Mouse (Mus musculus) CH12.LX (cell line): ENCODE results near the gene Gm20683. TPM values are rescaled to one million over a fixed set of nuclear protein-coding genes. Genes with fewer than 3 reads are reported as not detected.

Experiments used
- DNase-seq: peaks from one replicate; pipeline ENCODE4 v3.0.0-alpha.2; 2013; ENCODE audit errors: extremely low read depth
- H3K27ac ChIP-seq: 2 replicates; pipeline ENCODE4 v1.5.1; 2012; ENCODE audit warnings: low read depth, mild to moderate bottlenecking, control low read depth, moderate library complexity; ENCODE audit not compliant: insufficient read depth
- H3K27me3 ChIP-seq: replicated peaks from 2 replicates; pipeline ENCODE3; 2012; ENCODE audit warnings: inconsistent platforms
- H3K36me3 ChIP-seq, 2 experiments: replicated peaks in 1 of 2; 2 replicates each; pipeline versions ENCODE3 to v1.6.1; 2012; ENCODE audit warnings: inconsistent platforms in 1 of 2, low read length in 1 of 2, mild to moderate bottlenecking in 1 of 2, mixed read lengths in 1 of 2, moderate library complexity in 1 of 2; ENCODE audit not compliant: control insufficient read depth in 1 of 2, insufficient read depth in 1 of 2
- H3K4me1 ChIP-seq, 2 experiments: 2 replicates each; pipeline ENCODE4 v1.6.1; 2012; ENCODE audit warnings: inconsistent platforms in 1 of 2, moderate library complexity in 1 of 2; ENCODE audit not compliant: insufficient read depth in 2 of 2, control insufficient read depth in 1 of 2
- H3K4me2 ChIP-seq: 2 replicates; pipeline ENCODE4 v1.6.1; 2012; ENCODE audit warnings: low read depth, mild to moderate bottlenecking, control low read depth; ENCODE audit not compliant: poor library complexity, insufficient read depth, severe bottlenecking
- H3K4me3 ChIP-seq, 3 experiments: fragments of 150-350 bp in 1 of 3; sonication (generic) in 1 of 3; replicated peaks in 1 of 3; 2 replicates each; pipeline versions ENCODE3 to v1.5.1; 2011 to 2012; ENCODE audit warnings: low read depth in 2 of 3, low read length in 2 of 3, mild to moderate bottlenecking in 2 of 3, moderate library complexity in 2 of 3, control low read depth in 1 of 3, improper control_type of control experiment in 1 of 3, inconsistent platforms in 1 of 3, mixed read lengths in 1 of 3; ENCODE audit not compliant: poor library complexity in 1 of 3
- H3K79me2 ChIP-seq: replicated peaks from 2 replicates; pipeline ENCODE4 v1.6.1; 2012; ENCODE audit warnings: mild to moderate bottlenecking, moderate library complexity; ENCODE audit not compliant: control insufficient read depth, poor library complexity, insufficient read depth, severe bottlenecking; ENCODE audit errors: extremely low read depth
- H3K9ac ChIP-seq: 2 replicates; pipeline ENCODE4 v1.6.1; 2012; ENCODE audit warnings: low read depth, mild to moderate bottlenecking, control low read depth, moderate library complexity; ENCODE audit not compliant: insufficient read depth
- H3K9me3 ChIP-seq: replicated peaks from 2 replicates; pipeline ENCODE3; 2012; ENCODE audit warnings: low read length, inconsistent platforms, mixed read lengths
- BHLHE40 ChIP-seq: IDR thresholded peaks from 2 replicates; pipeline ENCODE4 v1.6.1; 2011; ENCODE audit warnings: mild to moderate bottlenecking, low read depth, low read length, improper control_type of control experiment
- CHD1 ChIP-seq: IDR thresholded peaks from 2 replicates; pipeline ENCODE4 v1.6.1; 2012; ENCODE audit warnings: low read depth, low read length, improper control_type of control experiment, inconsistent platforms
- CTCF ChIP-seq, 2 experiments: IDR thresholded peaks in 1 of 2; conservative IDR thresholded peaks in 1 of 2; 2 replicates each; pipeline ENCODE4 v1.5.1; 2011 to 2012; ENCODE audit warnings: low read depth in 2 of 2, low read length in 2 of 2, improper control_type of control experiment in 1 of 2, inconsistent platforms in 1 of 2, mild to moderate bottlenecking in 1 of 2, moderate library complexity in 1 of 2
- E2F4 ChIP-seq: IDR thresholded peaks from 2 replicates; pipeline ENCODE4 v1.6.1; 2011; ENCODE audit warnings: low read depth, low read length, improper control_type of control experiment; ENCODE audit not compliant: insufficient replicate concordance
- ELF1 ChIP-seq: IDR thresholded peaks from 2 replicates; pipeline ENCODE4 v1.6.1; 2014; ENCODE audit warnings: low read depth, mild to moderate bottlenecking, inconsistent platforms, low read length, improper control_type of control experiment
- EP300 ChIP-seq: IDR thresholded peaks from 2 replicates; pipeline ENCODE4 v1.6.1; 2011; ENCODE audit warnings: low read length, improper control_type of control experiment
- ETS1 ChIP-seq: conservative IDR thresholded peaks from 2 replicates; pipeline ENCODE4 v1.6.1; 2012; ENCODE audit warnings: low read depth, mild to moderate bottlenecking, inconsistent platforms, low read length, improper control_type of control experiment, moderate library complexity
- JUN ChIP-seq: IDR thresholded peaks from 2 replicates; pipeline ENCODE4 v1.6.1; 2011; ENCODE audit warnings: low read depth, mild to moderate bottlenecking, low read length, improper control_type of control experiment, moderate library complexity; ENCODE audit not compliant: insufficient read depth
- MXI1 ChIP-seq: IDR thresholded peaks from 2 replicates; pipeline ENCODE4 v1.6.1; 2011; ENCODE audit warnings: mild to moderate bottlenecking, low read depth, low read length, improper control_type of control experiment
- NELFE ChIP-seq: IDR thresholded peaks from 2 replicates; pipeline ENCODE4 v1.6.1; 2011; ENCODE audit warnings: low read depth, low read length, improper control_type of control experiment
- NRF1 ChIP-seq: IDR thresholded peaks from 2 replicates; pipeline ENCODE4 v1.6.1; 2014; ENCODE audit warnings: low read depth, mild to moderate bottlenecking, inconsistent platforms, low read length, improper control_type of control experiment, moderate library complexity
- PAX5 ChIP-seq: IDR thresholded peaks from 2 replicates; pipeline ENCODE4 v1.6.1; 2012; ENCODE audit warnings: low read length, inconsistent platforms, mixed read lengths
- POLR2A ChIP-seq: IDR thresholded peaks from 2 replicates; pipeline ENCODE4 v1.6.1; 2011; ENCODE audit warnings: low read depth, mild to moderate bottlenecking, improper control_type of control experiment, low read length
- RAD21 ChIP-seq: IDR thresholded peaks from 2 replicates; pipeline ENCODE4 v1.6.1; 2011; ENCODE audit warnings: low read depth, mild to moderate bottlenecking, low read length, improper control_type of control experiment, moderate library complexity
- SMC3 ChIP-seq: IDR thresholded peaks from 2 replicates; pipeline ENCODE4 v1.6.1; 2011; ENCODE audit warnings: low read depth, low read length, improper control_type of control experiment
- ZC3H11A ChIP-seq: IDR thresholded peaks from 2 replicates; pipeline ENCODE4 v1.6.1; 2012; ENCODE audit warnings: low read depth, mild to moderate bottlenecking, inconsistent platforms, low read length, improper control_type of control experiment
- ZKSCAN1 ChIP-seq: IDR thresholded peaks from 2 replicates; pipeline ENCODE4 v1.6.1; 2012; ENCODE audit warnings: low read depth, inconsistent platforms, low read length, improper control_type of control experiment, borderline replicate concordance
- ZMIZ1 ChIP-seq: IDR thresholded peaks from 2 replicates; pipeline ENCODE4 v1.6.1; 2012; ENCODE audit warnings: low read depth, mild to moderate bottlenecking, inconsistent platforms, low read length, improper control_type of control experiment
- ZNF384 ChIP-seq: IDR thresholded peaks from 2 replicates; pipeline ENCODE4 v1.6.1; 2012; ENCODE audit warnings: low read depth, low read length, improper control_type of control experiment, inconsistent platforms
- dilution Hi-C: fragments of 300-500 bp; cut with MboI; formaldehyde crosslinking; loops from 2 replicates; pipeline ENCODE4 v1.14.3; 2020; ENCODE audit warnings: low sequenced_read_pairs; ENCODE audit not compliant: extremely low pct_unique_long_range_greater_than_20kb, extremely low pct_ligation_motif_present
- in situ Hi-C: fragments of 300-500 bp; cut with MboI; formaldehyde crosslinking; loops from 3 replicates; pipeline ENCODE4 v1.14.3; 2019; ENCODE audit warnings: low sequenced_read_pairs, low pct_ligation_motif_present, low pct_unique_long_range_greater_than_20kb, mixed read lengths
- polyA plus RNA-seq: library from polyadenylated mRNA; unstranded; fragments of >175 nt; gene quantifications from 2 replicates; pipeline ENCODE4 v1.2.1, GENCODE M21; 2012; ENCODE audit warnings: low read depth; ENCODE audit not compliant: insufficient read length
- total RNA-seq, 2 experiments: library from RNA; depleted of rRNA; stranded (reverse); fragments of 300-350 nt in 1 of 2; fragments of >200 nt in 1 of 2; gene quantifications; 2 replicates each; pipeline ENCODE4 v1.2.3; 2012 to 2014

The Gm20683 gene
- total and polyA plus RNA-seq, 3 experiments, result 1.3 to 4.8 (median 3.8) TPM

DNA sequence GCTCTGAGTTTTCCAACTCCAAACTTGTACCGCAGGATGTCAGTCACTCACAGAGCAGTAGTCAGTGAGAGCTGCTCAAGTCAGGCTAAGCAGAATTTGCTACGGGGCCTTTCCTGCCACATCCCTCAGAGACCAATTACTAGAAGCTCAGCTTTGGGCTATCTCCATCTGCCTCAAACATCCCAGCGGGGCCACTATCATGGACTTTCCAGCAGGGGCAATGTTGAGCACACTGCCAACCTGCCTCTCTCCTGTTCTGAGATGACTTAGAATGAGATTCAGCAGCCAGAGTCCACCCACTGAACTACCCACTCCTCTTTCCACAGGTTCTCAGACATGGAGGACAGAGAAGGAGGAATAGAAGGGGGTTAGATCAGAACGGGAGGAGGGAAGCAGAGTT is 44.1 kb upstream of the Gm20683 start:
- no peak overlapping the region for H3K9ac ChIP-seq
- no peaks in the 10 kb centered on the region for H3K27me3 ChIP-seq
- TF ChIP-seq JUN (no peak), ZMIZ1 (no peak), EP300 (no peak), ZC3H11A (no peak), NRF1 (no peak), RAD21 (peak; percentile 23), ELF1 (no peak), CTCF (conservative IDR thresholded peaks at IDR 0.05 in 1 of 2, IDR thresholded peaks at IDR 0.05 in 1 of 2; ENCODE audit: low read depth in 2 of 2, low read length in 2 of 2) (peak; percentile 48 to 66; a peak in 3 of 4 replicates)
- H3K27ac ChIP-seq, result no peak overlapping the region
- in situ Hi-C loops, result no loop called here
- H3K4me1 ChIP-seq, result peaks cover 0 to 5% of the 10 kb centered on the region in 2 experiments; a peak in 1 of 4 replicates
- peak; percentile 57 for DNase-seq
- H3K79me2 ChIP-seq, result no peaks in the 10 kb centered on the region
- no peaks in the 10 kb centered on the region for H3K9me3 ChIP-seq
- peaks cover 53 to 95% of the 10 kb centered on the region in 2 experiments for H3K36me3 ChIP-seq
- dilution Hi-C loops, result no loop called here
- H3K4me3 ChIP-seq, result no peak overlapping the region
- H3K4me2 ChIP-seq, result no peak overlapping the region

DNA sequence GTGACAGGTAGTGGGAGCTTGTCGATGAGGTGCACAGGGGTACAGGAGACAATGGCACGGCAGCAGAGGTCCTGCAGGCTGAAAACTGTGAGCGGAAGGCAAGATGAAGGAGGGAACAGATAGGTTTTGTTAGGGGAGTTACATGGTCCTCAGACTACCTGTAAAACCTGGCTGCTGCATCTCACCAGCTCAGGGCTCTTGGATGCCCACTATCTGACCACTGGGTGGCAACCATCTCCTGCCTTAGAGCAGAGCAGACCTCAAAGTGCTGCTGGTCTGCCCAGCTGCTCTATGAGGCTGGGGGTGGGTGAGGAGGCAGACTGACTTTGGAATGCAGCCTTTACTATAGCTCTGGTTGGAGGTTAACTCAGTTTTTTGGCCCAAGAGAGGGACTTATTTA is 42.3 kb upstream of the Gm20683 start:
- Histone ChIP-seq H3K4me3 (no peak overlapping the region), H3K9me3 (no peaks in the 10 kb centered on the region), H3K27me3 (no peaks in the 10 kb centered on the region), H3K79me2 (no peaks in the 10 kb centered on the region), H3K9ac (no peak overlapping the region), H3K4me2 (no peak overlapping the region), H3K27ac (no peak overlapping the region), H3K36me3 (peaks cover 56 to 96% of the 10 kb centered on the region in 2 experiments), H3K4me1 (peaks cover 0 to 5% of the 10 kb centered on the region in 2 experiments; a peak in 1 of 4 replicates)
- dilution Hi-C loops, result no loop called here
- no peak; the same call in 1 of the 2 replicates for TF ChIP-seq POLR2A
- TF ChIP-seq ETS1, result no peak
- TF ChIP-seq MXI1, result no peak
- peak in 1 of 2 experiments; percentile 36; a peak in 2 of 4 replicates for TF ChIP-seq CTCF (conservative IDR thresholded peaks at IDR 0.05 in 1 of 2, IDR thresholded peaks at IDR 0.05 in 1 of 2; ENCODE audit: low read depth in 2 of 2, low read length in 2 of 2)
- no peak for TF ChIP-seq ZNF384
- TF ChIP-seq SMC3, result no peak
- DNase-seq, result no peak
- in situ Hi-C loops, result loop anchor here (5.0 kb wide), 3 partner anchors 33 to 208 kb away; partner anchors contain the start of genes Decr2 and Rab40c

DNA sequence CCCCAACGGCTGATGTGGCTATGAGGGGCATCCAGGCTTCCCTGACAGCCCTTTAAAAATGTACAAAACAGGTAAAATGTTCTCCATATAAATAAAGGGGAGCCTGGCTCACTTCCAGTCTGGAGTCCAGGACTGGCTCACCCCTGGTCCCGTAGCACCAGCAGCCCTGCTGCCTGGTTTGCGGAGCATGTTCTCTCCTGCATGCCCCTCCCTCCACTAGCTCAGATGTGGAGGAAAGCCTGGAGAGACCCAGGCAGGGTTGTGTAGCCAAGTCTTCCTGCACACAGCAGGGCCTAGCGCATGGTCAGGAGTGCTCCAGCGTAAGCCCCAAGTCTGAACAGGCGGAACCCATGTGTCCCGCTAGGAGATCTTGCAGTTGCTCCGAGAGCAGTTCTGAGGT is 41.7 kb upstream of the Gm20683 start:
- no peaks in the 10 kb centered on the region for H3K27me3 ChIP-seq
- no peak for TF ChIP-seq CHD1
- no peak for TF ChIP-seq NELFE
- TF ChIP-seq JUN, result no peak
- no peak for TF ChIP-seq PAX5
- TF ChIP-seq ZC3H11A, result no peak
- no peak for TF ChIP-seq BHLHE40
- no peak for TF ChIP-seq E2F4
- TF ChIP-seq ZKSCAN1, result no peak
- in situ Hi-C loops (loop anchor here (5.0 kb wide), 3 partner anchors 34 to 209 kb away; partner anchors contain the start of genes Decr2 and Rab40c), dilution Hi-C loops (no loop called here)
- no peak overlapping the region for H3K27ac ChIP-seq
- H3K36me3 ChIP-seq, result peaks cover 61 to 98% of the 10 kb centered on the region in 2 experiments
- DNase-seq, result no peak
- H3K79me2 ChIP-seq, result no peaks in the 10 kb centered on the region
- no peak overlapping the region for H3K4me3 ChIP-seq
- H3K9me3 ChIP-seq, result no peaks in the 10 kb centered on the region
- no peak overlapping the region for H3K4me2 ChIP-seq
- no peak overlapping the region for H3K9ac ChIP-seq
- peaks cover 0 to 5% of the 10 kb centered on the region in 2 experiments; a peak in 1 of 4 replicates for H3K4me1 ChIP-seq
